Mouse (Mus musculus) liver, embryonic 16.5 days (tissue): ENCODE results near the gene Pitx2. TPM values are rescaled to one million over a fixed set of nuclear protein-coding genes. Genes with fewer than 3 reads are reported as not detected.

Experiments
- ATAC-seq: fragments of 200-750 bp; cut with Nextera tagmentation; 2 replicates; pipeline ENCODE4 v1.8.0; 2017; ENCODE audit warnings: low read depth, mild to moderate bottlenecking, moderate number of reproducible peaks, moderate library complexity
- H3K27ac ChIP-seq: fragments of 300-500 bp; sonication (generic); 2 replicates; pipeline ENCODE4 v1.5.1; 2014; ENCODE audit warnings: mild to moderate bottlenecking, low read length
- H3K27me3 ChIP-seq: fragments of 300-500 bp; sonication (generic); 2 replicates; pipeline ENCODE4 v1.6.1; 2014; ENCODE audit warnings: low read depth, low read length, mixed read lengths; ENCODE audit not compliant: control insufficient read depth, insufficient read depth
- H3K36me3 ChIP-seq: fragments of 300-500 bp; sonication (generic); 2 replicates; pipeline ENCODE4 v1.6.1; 2014; ENCODE audit warnings: mild to moderate bottlenecking; ENCODE audit not compliant: control insufficient read depth, insufficient read depth
- H3K4me1 ChIP-seq: fragments of 300-500 bp; sonication (generic); 2 replicates; pipeline ENCODE4 v1.6.1; 2014; ENCODE audit warnings: low read depth, low read length, mixed read lengths; ENCODE audit not compliant: control insufficient read depth
- H3K4me2 ChIP-seq: fragments of 300-500 bp; sonication (generic); 2 replicates; pipeline ENCODE4 v1.6.1; 2014; ENCODE audit warnings: low read depth, low read length, mixed read lengths
- H3K4me3 ChIP-seq: fragments of 300-500 bp; sonication (generic); 2 replicates; pipeline ENCODE4 v1.5.1; 2014; ENCODE audit warnings: low read depth, mild to moderate bottlenecking, low read length
- H3K9ac ChIP-seq: fragments of 300-500 bp; sonication (generic); 2 replicates; pipeline ENCODE4 v1.6.1; 2014; ENCODE audit warnings: low read depth, low read length
- H3K9me3 ChIP-seq: fragments of 300-500 bp; sonication (generic); replicated peaks from 2 replicates; pipeline ENCODE4 v1.6.1; 2016; ENCODE audit warnings: low read length; ENCODE audit not compliant: control insufficient read depth
- WGBS: fragments of 180-500 bp; shearing (Covaris S2); extraction: QIAGEN DNeasy Blood & Tissue Kit; methylation state at CpG from one replicate; pipeline ENCODE4 v1.1.7; 2014; ENCODE audit not compliant: insufficient replicate concordance; 5-methylcytosine and 5-hydroxymethylcytosine counted together
- polyA plus RNA-seq: library from polyadenylated mRNA; unstranded; fragments of >200 nt; fragmentation: Nextera tagmentation; extraction: Ambion mirVana; gene quantifications from 2 replicates; pipeline ENCODE4 v1.2.1, GENCODE M21; 2015

Gene Pitx2
- polyA plus RNA-seq, 1 experiment from 2014 or later: 0.77 TPM

GRCm38 (mm10) chr3:129220086-129220670, 20.5 kb downstream of the Pitx2 start:
- Histone ChIP-seq H3K27me3 (peaks cover 97% of the 10 kb centered on the region), H3K36me3 (no peaks in the 10 kb centered on the region), H3K9ac (no peak overlapping the region), H3K9me3 (no peaks in the 10 kb centered on the region), H3K4me3 (no peak overlapping the region), H3K4me1 (no peaks in the 10 kb centered on the region), H3K4me2 (no peak overlapping the region), H3K27ac (no peak overlapping the region)
- ATAC-seq: no peak
- 8% methylated on average over 7 of the region's 7 CpGs for WGBS

- H3K27me3 ChIP-seq: peaks cover 97% of the 10 kb centered on the region
- H3K4me2 ChIP-seq: no peak overlapping the region
- H3K36me3 ChIP-seq: no peaks in the 10 kb centered on the region
- 4% methylated on average over 24 of the region's 24 CpGs for WGBS
- H3K4me3 ChIP-seq: no peak overlapping the region
- no peaks in the 10 kb centered on the region for H3K4me1 ChIP-seq
- H3K9me3 ChIP-seq: no peaks in the 10 kb centered on the region
- no peak for ATAC-seq
- no peak overlapping the region for H3K9ac ChIP-seq
- no peak overlapping the region for H3K27ac ChIP-seq
Observed at GRCm38 (mm10) chr3:129220681-129221379, 21.2 kb downstream of the Pitx2 start.

GRCm38 (mm10) chr3:129221380-129222260, 21.9 kb downstream of the Pitx2 start:
- Histone ChIP-seq H3K4me2 (no peak overlapping the region), H3K27me3 (peaks cover 97% of the 10 kb centered on the region)

GRCm38 (mm10) chr3:129222448-129223290, 23.0 kb downstream of the Pitx2 start:
- peaks cover 96% of the 10 kb centered on the region for H3K27me3 ChIP-seq
- ATAC-seq: no peak
- no peaks in the 10 kb centered on the region for H3K9me3 ChIP-seq
- no peaks in the 10 kb centered on the region for H3K36me3 ChIP-seq
- H3K4me2 ChIP-seq: no peak overlapping the region
- H3K27ac ChIP-seq: no peak overlapping the region
- 5% methylated on average over 21 of the region's 21 CpGs for WGBS
- H3K9ac ChIP-seq: no peak overlapping the region
- no peak overlapping the region for H3K4me3 ChIP-seq
- H3K4me1 ChIP-seq: no peaks in the 10 kb centered on the region

More at GRCm38 (mm10) chr3:129221380-129222260, 21.9 kb downstream of the Pitx2 start:
- no peak for ATAC-seq
- Histone ChIP-seq H3K9ac (no peak overlapping the region), H3K36me3 (no peaks in the 10 kb centered on the region), H3K9me3 (no peaks in the 10 kb centered on the region), H3K4me3 (no peak overlapping the region), H3K27ac (no peak overlapping the region), H3K4me1 (no peaks in the 10 kb centered on the region)
- 11% methylated on average over 24 of the region's 27 CpGs for WGBS

- Histone ChIP-seq H3K4me1 (no peaks in the 10 kb centered on the region), H3K36me3 (no peaks in the 10 kb centered on the region), H3K4me3 (no peak overlapping the region), H3K9ac (no peak overlapping the region), H3K27me3 (peaks cover 91% of the 10 kb centered on the region), H3K27ac (no peak overlapping the region), H3K9me3 (no peaks in the 10 kb centered on the region), H3K4me2 (no peak overlapping the region)
- no peak for ATAC-seq
- WGBS: 0% methylated on average over 5 of the region's 6 CpGs
Observed at GRCm38 (mm10) chr3:129223401-129223800, 23.7 kb downstream of the Pitx2 start.

GRCm38 (mm10) chr3:129223964-129224805, 24.5 kb downstream of the Pitx2 start:
- H3K36me3 ChIP-seq: no peaks in the 10 kb centered on the region

GRCm38 (mm10) chr3:129224806-129225576, 25.3 kb downstream of the Pitx2 start:
- Histone ChIP-seq H3K4me1 (no peaks in the 10 kb centered on the region), H3K27me3 (peaks cover 80% of the 10 kb centered on the region), H3K4me2 (no peak overlapping the region), H3K9me3 (no peaks in the 10 kb centered on the region), H3K36me3 (no peaks in the 10 kb centered on the region), H3K27ac (no peak overlapping the region), H3K9ac (no peak overlapping the region), H3K4me3 (no peak overlapping the region)
- WGBS: 3% methylated on average over 40 of the region's 40 CpGs
- no peak for ATAC-seq

More at GRCm38 (mm10) chr3:129223964-129224805, 24.5 kb downstream of the Pitx2 start:
- Histone ChIP-seq H3K27ac (no peak overlapping the region), H3K9me3 (no peaks in the 10 kb centered on the region), H3K4me3 (no peak overlapping the region), H3K27me3 (peaks cover 86% of the 10 kb centered on the region), H3K9ac (no peak overlapping the region), H3K4me1 (no peaks in the 10 kb centered on the region), H3K4me2 (no peak overlapping the region)
- ATAC-seq: no peak
- under 1% methylated on average over 26 of the region's 26 CpGs for WGBS
